Mouse (Mus musculus) heart, postnatal 0 days (tissue): ENCODE data around the gene Tmem259. TPM values are rescaled to one million over a fixed set of nuclear protein-coding genes. Genes with fewer than 3 reads are reported as not detected.

Source experiments
- ATAC-seq: fragments of 200-750 bp; cut with Nextera tagmentation; 2 replicates; pipeline ENCODE4 v1.8.0; 2017; ENCODE audit warnings: low read depth, moderate number of reproducible peaks, moderate library complexity; ENCODE audit not compliant: insufficient read depth
- DNase-seq: peaks from one replicate; pipeline ENCODE4 v3.0.0-alpha.2; 2016; ENCODE audit warnings: low spot score
- H3K27ac ChIP-seq: fragments of 300-500 bp; sonication (generic); 2 replicates; pipeline ENCODE4 v1.5.1; 2014; ENCODE audit warnings: low read depth, mild to moderate bottlenecking
- H3K27me3 ChIP-seq: fragments of 300-500 bp; sonication (generic); 2 replicates; pipeline ENCODE4 v1.6.1; 2014; ENCODE audit warnings: low read length, mixed read lengths; ENCODE audit not compliant: control insufficient read depth, insufficient read depth
- H3K36me3 ChIP-seq: fragments of 300-500 bp; sonication (generic); replicated peaks from 2 replicates; pipeline ENCODE4 v1.6.1; 2014; ENCODE audit warnings: low read length, mixed read lengths; ENCODE audit not compliant: control insufficient read depth, insufficient read depth
- H3K4me1 ChIP-seq: fragments of 300-500 bp; sonication (generic); 2 replicates; pipeline ENCODE4 v1.6.1; 2014; ENCODE audit warnings: antibody characterized with exemption; ENCODE audit not compliant: control insufficient read depth, insufficient read depth
- H3K4me2 ChIP-seq: fragments of 300-500 bp; sonication (generic); 2 replicates; pipeline ENCODE4 v1.6.1; 2014; ENCODE audit warnings: low read depth, mild to moderate bottlenecking, low read length, moderate library complexity
- H3K4me3 ChIP-seq: fragments of 300-500 bp; sonication (generic); 2 replicates; pipeline ENCODE4 v1.5.1; 2014; ENCODE audit warnings: low read depth, low read length
- H3K9ac ChIP-seq: fragments of 300-500 bp; sonication (generic); replicated peaks from 2 replicates; pipeline ENCODE4 v1.6.1; 2014; ENCODE audit warnings: low read depth, low read length, mixed read lengths
- H3K9me3 ChIP-seq: fragments of 300-500 bp; sonication (generic); replicated peaks from 2 replicates; pipeline ENCODE4 v1.6.1; 2016; ENCODE audit warnings: low read length; ENCODE audit not compliant: control insufficient read depth
- CTCF ChIP-seq: IDR thresholded peaks from 2 replicates; pipeline ENCODE4 v1.5.1; 2016; ENCODE audit warnings: antibody characterized with exemption, control low read depth, low read depth
- EP300 ChIP-seq: IDR thresholded peaks from 2 replicates; pipeline ENCODE4 v1.6.1; 2016; ENCODE audit warnings: antibody characterized with exemption, low read depth
- WGBS: fragments of 180-500 bp; shearing (Covaris S2); extraction: QIAGEN DNeasy Blood & Tissue Kit; methylation state at CpG from one replicate; pipeline ENCODE4 v1.1.7; 2014; 5-methylcytosine and 5-hydroxymethylcytosine counted together
- polyA plus RNA-seq: library from polyadenylated mRNA; unstranded; fragments of >200 nt; fragmentation: Nextera tagmentation; extraction: Ambion mirVana; gene quantifications from 2 replicates; pipeline ENCODE4 v1.2.1, GENCODE M21; 2015
- total RNA-seq: library from RNA; depleted of rRNA; stranded (reverse); fragments of >200 nt; gene quantifications from 2 replicates; pipeline ENCODE4 v1.2.3, GENCODE M21; 2014; ENCODE audit warnings: low replicate concordance; rRNA removed

Gene Tmem259
- total RNA-seq (162 and 182 TPM in 2 replicates), polyA plus RNA-seq (18.0 and 18.1 TPM in 2 replicates)

DNA sequence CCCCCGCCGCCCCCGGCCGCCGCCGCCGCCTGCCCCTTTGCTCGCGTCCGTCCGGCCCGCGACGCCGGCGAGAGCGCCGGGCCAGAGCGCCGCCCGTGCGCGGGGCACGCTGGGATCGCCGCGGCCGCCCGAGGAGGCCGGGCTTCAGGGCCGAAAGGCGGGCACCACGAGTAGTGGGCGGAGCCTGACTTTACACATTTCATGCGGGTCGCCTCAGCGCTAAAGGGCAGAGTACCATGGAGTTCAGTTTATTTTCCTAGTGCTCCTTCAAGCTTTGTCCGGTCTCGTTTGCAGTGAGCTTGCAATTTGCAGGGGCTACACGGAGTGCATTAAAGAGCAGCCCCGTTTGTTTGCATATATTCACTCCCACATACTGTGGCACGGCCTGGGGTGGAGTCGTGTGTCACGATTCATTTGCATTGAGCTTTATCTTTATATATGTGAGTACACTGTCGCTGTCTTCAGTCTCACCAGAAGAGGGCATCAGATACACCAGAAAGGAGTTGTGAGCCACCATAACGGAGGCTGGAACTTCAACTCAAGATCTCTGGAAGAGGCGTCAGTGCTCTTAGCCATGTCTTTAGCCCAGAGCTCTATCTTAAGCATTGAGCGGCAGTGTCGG lies at the start of gene Tmem259:
Gene Tmem259 (minus strand): TSS at position 136 of the 622 bp plus-strand sequence.
- peak within 1 kb of the TSS; percentile 83 for H3K9ac ChIP-seq
- TF ChIP-seq EP300 (peak; percentile 7; the same call in 1 of the 2 replicates), CTCF (peak; percentile 67)
- no peaks in the 10 kb centered on the region for H3K27me3 ChIP-seq
- DNase-seq: peak; percentile 92
- H3K27ac ChIP-seq: peak within 1 kb of the TSS; percentile 98
- ATAC-seq: peak; percentile 62
- WGBS: under 1% methylated on average over 42 of the region's 49 CpGs
- H3K4me2 ChIP-seq: peak within 1 kb of the TSS; percentile 93
- H3K36me3 ChIP-seq: 0 out of 2 replicates have a peak, but pooled peaks cover 1% of the 10 kb centered on the region
- H3K4me1 ChIP-seq: peaks cover 28% of the 10 kb centered on the region
- H3K4me3 ChIP-seq: peak within 1 kb of the TSS; percentile 74
- no peaks in the 10 kb centered on the region for H3K9me3 ChIP-seq

DNA sequence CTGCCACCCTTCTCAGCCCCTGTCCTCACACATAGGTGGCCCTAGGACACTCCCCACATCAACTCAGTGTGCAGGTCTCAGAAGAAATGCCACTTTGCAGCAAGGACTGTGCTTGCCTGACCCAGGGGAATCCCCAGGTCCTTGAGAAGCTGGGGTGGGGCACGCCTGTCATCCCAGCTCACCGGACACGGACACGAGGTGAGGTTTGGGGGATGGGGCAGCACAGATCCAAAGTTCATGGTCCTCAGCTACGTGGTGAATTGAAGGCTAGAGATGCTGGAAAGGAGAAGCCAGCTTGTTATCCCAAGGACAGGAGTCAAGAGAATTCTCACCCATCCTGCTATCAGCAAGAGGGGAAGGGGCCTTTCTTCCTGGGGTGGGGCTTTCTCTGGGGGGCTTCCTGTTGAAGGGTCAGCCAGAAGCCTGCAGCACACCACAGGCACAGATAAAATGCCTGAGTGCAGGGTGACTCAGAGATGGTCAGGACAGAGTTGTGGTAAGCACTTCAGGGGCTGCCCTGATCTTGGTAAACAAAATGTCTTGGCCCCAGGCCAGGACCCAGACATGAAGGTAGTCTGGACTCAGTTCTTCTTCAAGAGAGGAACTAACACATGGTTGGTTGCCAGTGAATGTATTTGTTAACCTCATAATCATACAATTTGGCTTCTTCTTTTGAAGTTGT lies 48.8 kb upstream of the Tmem259 start:
- Histone ChIP-seq H3K4me1 (peaks cover 19% of the 10 kb centered on the region), H3K9ac (peak overlapping the region; percentile 30; the same call in 1 of the 2 replicates), H3K9me3 (no peaks in the 10 kb centered on the region), H3K4me3 (no peak overlapping the region), H3K4me2 (peak overlapping the region; percentile 22; the same call in 1 of the 2 replicates), H3K27me3 (no peaks in the 10 kb centered on the region), H3K27ac (peak overlapping the region; percentile 77), H3K36me3 (peaks cover 25% of the 10 kb centered on the region)
- ATAC-seq (peak; percentile 52), DNase-seq (peak; percentile 51)
- TF ChIP-seq CTCF (no peak), EP300 (no peak)
- 14% methylated on average over 5 of the region's 5 CpGs for WGBS

DNA sequence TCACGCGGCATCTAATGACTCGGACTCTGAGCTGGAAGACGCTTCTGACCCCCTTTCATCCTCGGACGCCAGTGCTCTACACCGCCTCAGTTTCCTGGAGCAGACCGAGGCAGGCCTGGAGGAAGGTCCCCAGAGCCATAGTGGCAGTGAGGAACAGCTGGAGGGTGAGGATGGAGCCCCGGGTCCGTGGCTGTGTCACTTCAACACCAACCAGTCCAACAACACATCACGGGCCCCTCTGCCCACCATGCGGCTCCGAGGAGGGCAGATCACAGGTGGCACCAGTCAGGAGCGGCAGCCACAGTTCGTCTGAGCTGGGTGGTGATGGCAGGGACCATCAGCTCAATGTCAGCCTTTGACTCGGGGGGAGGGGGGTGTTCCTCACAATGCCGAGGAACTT lies 46.6 kb upstream of the Tmem259 start:
- H3K4me3 ChIP-seq: no peak overlapping the region
- WGBS: 81% methylated on average over 17 of the region's 17 CpGs
- no peak overlapping the region for H3K27ac ChIP-seq
- H3K36me3 ChIP-seq: peaks cover 4% of the 10 kb centered on the region
- H3K4me2 ChIP-seq: no peak overlapping the region
- no peak for TF ChIP-seq EP300
- no peak for TF ChIP-seq CTCF
- no peak overlapping the region for H3K9ac ChIP-seq
- no peak for ATAC-seq
- no peaks in the 10 kb centered on the region for H3K27me3 ChIP-seq
- no peak for DNase-seq
- H3K4me1 ChIP-seq: peaks cover 19% of the 10 kb centered on the region
- no peaks in the 10 kb centered on the region for H3K9me3 ChIP-seq

DNA sequence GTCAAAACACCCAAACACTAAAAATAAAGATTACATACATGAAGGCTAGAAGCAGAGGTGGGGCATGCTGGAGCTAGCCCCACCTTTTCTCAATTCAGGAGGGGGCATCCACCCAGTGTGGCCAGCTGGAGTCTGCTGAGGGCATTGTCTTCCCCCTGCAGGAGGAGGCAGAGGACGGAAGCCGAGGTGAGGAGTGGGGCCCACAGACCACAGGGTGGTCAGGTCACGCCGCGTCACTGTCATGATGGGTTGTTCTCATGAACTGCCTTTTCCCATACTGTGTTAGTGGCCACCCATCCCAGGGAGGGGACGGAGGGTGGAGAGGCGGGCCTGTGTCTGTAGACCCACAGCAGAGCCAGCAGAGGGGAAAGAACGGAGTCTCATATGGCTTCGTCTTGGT lies 46.1 kb upstream of the Tmem259 start:
- DNase-seq (no peak), ATAC-seq (no peak)
- 89% methylated on average over 9 of the region's 9 CpGs for WGBS
- TF ChIP-seq CTCF (no peak), EP300 (no peak)
- Histone ChIP-seq H3K9me3 (no peaks in the 10 kb centered on the region), H3K36me3 (no peaks in the 10 kb centered on the region; the same call in 1 of the 2 replicates), H3K4me3 (no peak overlapping the region), H3K4me1 (peaks cover 19% of the 10 kb centered on the region), H3K27me3 (no peaks in the 10 kb centered on the region), H3K9ac (no peak overlapping the region), H3K4me2 (no peak overlapping the region), H3K27ac (no peak overlapping the region)

DNA sequence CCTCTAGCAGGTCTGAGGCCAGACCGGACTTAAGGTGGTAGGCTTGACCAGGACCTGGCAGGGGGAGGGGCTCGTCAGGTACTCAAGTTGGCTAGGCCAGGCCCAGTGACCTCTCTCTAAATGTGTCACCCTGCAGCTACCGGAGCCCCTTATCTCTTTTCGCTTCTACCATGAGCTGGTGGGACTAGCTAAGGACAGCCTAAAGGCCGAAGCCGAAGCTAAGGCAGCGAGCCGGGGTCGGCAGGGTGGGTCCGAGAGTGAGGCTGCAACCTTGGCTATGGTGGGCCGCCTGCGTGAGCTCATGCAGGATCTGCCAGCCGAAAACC lies 44.4 kb upstream of the Tmem259 start:
- Histone ChIP-seq H3K4me2 (no peak overlapping the region), H3K4me3 (no peak overlapping the region), H3K36me3 (no peaks in the 10 kb centered on the region; the same call in 1 of the 2 replicates), H3K27me3 (no peaks in the 10 kb centered on the region), H3K9me3 (no peaks in the 10 kb centered on the region), H3K4me1 (peaks cover 10% of the 10 kb centered on the region), H3K9ac (no peak overlapping the region), H3K27ac (no peak overlapping the region)
- DNase-seq (no peak), ATAC-seq (no peak)
- TF ChIP-seq CTCF (no peak), EP300 (no peak)
- 92% methylated on average over 13 of the region's 13 CpGs for WGBS
